Mouse (Mus musculus) liver, adult 2 months (tissue): ENCODE measurements around the gene Rin3. TPM values are rescaled to one million over a fixed set of nuclear protein-coding genes. Genes with fewer than 3 reads are reported as not detected.
A peak's percentile ranks its signal among the peaks of the same experiment; 100 is the strongest.

ENCODE experiments used
- DNase-seq: peaks from one replicate; pipeline ENCODE4 v3.0.0-alpha.2; 2011; ENCODE audit warnings: low read depth, low spot score; ENCODE audit errors: extremely low read depth
- H3K27ac ChIP-seq: fragments of 200-500 bp; replicated peaks from 2 replicates; pipeline ENCODE4 v1.5.1; 2012; ENCODE audit warnings: low read depth, mild to moderate bottlenecking, control low read depth, inconsistent platforms, low read length; ENCODE audit not compliant: insufficient read depth
- H3K27me3 ChIP-seq: fragments of 200-500 bp; 2 replicates; pipeline ENCODE4 v1.6.1; 2012; ENCODE audit warnings: mild to moderate bottlenecking, moderate library complexity, low read length, inconsistent platforms; ENCODE audit not compliant: control insufficient read depth, insufficient read depth
- H3K36me3 ChIP-seq: fragments of 200-500 bp; 2 replicates; pipeline ENCODE4 v1.6.1; 2012; ENCODE audit warnings: low read length, inconsistent platforms; ENCODE audit not compliant: control insufficient read depth, insufficient read depth
- H3K4me1 ChIP-seq: fragments of 200-500 bp; 2 replicates; pipeline ENCODE4 v1.6.1; 2011; ENCODE audit warnings: low read length; ENCODE audit not compliant: control insufficient read depth, insufficient read depth
- H3K4me3 ChIP-seq: fragments of 200-500 bp; 2 replicates; pipeline ENCODE4 v1.5.1; 2011; ENCODE audit warnings: low read depth, mild to moderate bottlenecking, control low read depth, low read length, moderate library complexity; ENCODE audit not compliant: insufficient read depth
- H3K79me2 ChIP-seq: fragments of 200-500 bp; 2 replicates; pipeline ENCODE4 v1.6.1; 2012; ENCODE audit warnings: inconsistent platforms, mild to moderate bottlenecking, low read length, moderate library complexity; ENCODE audit not compliant: control insufficient read depth, insufficient read depth
- H3K9ac ChIP-seq: fragments of 200-500 bp; 2 replicates; pipeline ENCODE4 v1.6.1; 2012; ENCODE audit warnings: low read depth, mild to moderate bottlenecking, control low read depth, inconsistent platforms, low read length
- CTCF ChIP-seq: fragments of 200-500 bp; IDR thresholded peaks from 2 replicates; pipeline ENCODE4 v1.5.1; 2011; ENCODE audit warnings: low read depth, low read length, control low read depth
- POLR2A ChIP-seq: fragments of 200-500 bp; IDR thresholded peaks from 2 replicates; pipeline ENCODE4 v1.6.1; 2011; ENCODE audit warnings: low read length, control low read depth; ENCODE audit not compliant: insufficient read depth; ENCODE audit errors: extremely low read depth
- WGBS: fragments of 180-500 bp; shearing (Covaris S2); methylation state at CpG from one replicate; pipeline ENCODE4 v1.1.7; 2018; 5-methylcytosine and 5-hydroxymethylcytosine counted together
- polyA plus RNA-seq: library from polyadenylated mRNA; depleted of rRNA; stranded (reverse); fragments of >200 nt; gene quantifications from 2 replicates; pipeline ENCODE4 v1.2.3, GENCODE M21; 2012
- total RNA-seq: library from RNA; depleted of rRNA; stranded (reverse); fragments of >200 nt; gene quantifications from 2 replicates; pipeline ENCODE4 v1.2.3, GENCODE M21; 2014

Gene Rin3
- total and polyA plus RNA-seq, 2 experiments, result 4.9 to 8.4 TPM

- Histone ChIP-seq H3K9ac (no peak overlapping the region), H3K4me3 (no peak overlapping the region), H3K27me3 (no peaks in the 10 kb centered on the region), H3K79me2 (no peaks in the 10 kb centered on the region), H3K27ac (no peak overlapping the region), H3K36me3 (peaks cover 6% of the 10 kb centered on the region), H3K4me1 (no peaks in the 10 kb centered on the region)
- DNase-seq, result peak; percentile 17
- WGBS, result 89% methylated on average over 7 of the region's 7 CpGs
- TF ChIP-seq CTCF (no peak), POLR2A (no peak)
These were observed 111.6 kb downstream of the Rin3 start for GRCm38 (mm10) chr12:102394496-102394895.

GRCm38 (mm10) chr12:102395537-102395936 lies 112.7 kb downstream of the Rin3 start:
- no peak overlapping the region for H3K27ac ChIP-seq
- DNase-seq, result no peak
- 79% methylated on average over 9 of the region's 9 CpGs for whole genome bisulfite sequencing
- H3K79me2 ChIP-seq, result no peaks in the 10 kb centered on the region
- H3K36me3 ChIP-seq, result peaks cover 8% of the 10 kb centered on the region
- TF ChIP-seq POLR2A, result no peak
- H3K9ac ChIP-seq, result no peak overlapping the region
- H3K27me3 ChIP-seq, result no peaks in the 10 kb centered on the region
- H3K4me3 ChIP-seq, result no peak overlapping the region
- no peaks in the 10 kb centered on the region for H3K4me1 ChIP-seq

GRCm38 (mm10) chr12:102395998-102396991 lies 113.4 kb downstream of the Rin3 start:
- DNase-seq, result no peak
- TF ChIP-seq POLR2A (no peak), CTCF (no peak)
- Histone ChIP-seq H3K4me3 (no peak overlapping the region), H3K79me2 (no peaks in the 10 kb centered on the region), H3K27me3 (no peaks in the 10 kb centered on the region), H3K36me3 (peaks cover 10% of the 10 kb centered on the region), H3K9ac (no peak overlapping the region), H3K4me1 (no peaks in the 10 kb centered on the region), H3K27ac (no peak overlapping the region)
- WGBS, result 76% methylated on average over 19 of the region's 19 CpGs

GRCm38 (mm10) chr12:102398588-102398987 lies 115.7 kb downstream of the Rin3 start:
- DNase-seq, result no peak
- no peaks in the 10 kb centered on the region for H3K4me1 ChIP-seq
- no peak overlapping the region for H3K9ac ChIP-seq
- no peak overlapping the region for H3K27ac ChIP-seq
- WGBS, result 89% methylated on average over 4 of the region's 4 CpGs
- H3K4me3 ChIP-seq, result no peak overlapping the region
- TF ChIP-seq CTCF (no peak), POLR2A (no peak)
- no peaks in the 10 kb centered on the region for H3K79me2 ChIP-seq
- peaks cover 20% of the 10 kb centered on the region for H3K36me3 ChIP-seq
- no peaks in the 10 kb centered on the region for H3K27me3 ChIP-seq

- TF ChIP-seq CTCF (no peak), POLR2A (no peak)
- Histone ChIP-seq H3K27me3 (no peaks in the 10 kb centered on the region), H3K4me3 (no peak overlapping the region), H3K27ac (no peak overlapping the region), H3K4me1 (peaks cover 4% of the 10 kb centered on the region; the same call in 1 of the 2 replicates), H3K9ac (no peak overlapping the region), H3K79me2 (no peaks in the 10 kb centered on the region), H3K36me3 (peaks cover 9% of the 10 kb centered on the region)
- 97% methylated on average over 13 of the region's 13 CpGs for WGBS
- no peak for DNase-seq
These were observed 130.3 kb downstream of the Rin3 start for GRCm38 (mm10) chr12:102413171-102413570.

- Histone ChIP-seq H3K9ac (no peak overlapping the region), H3K4me3 (no peak overlapping the region), H3K79me2 (no peaks in the 10 kb centered on the region), H3K36me3 (peaks cover 9% of the 10 kb centered on the region), H3K27ac (no peak overlapping the region), H3K4me1 (peaks cover 4% of the 10 kb centered on the region; the same call in 1 of the 2 replicates), H3K27me3 (no peaks in the 10 kb centered on the region)
- WGBS, result 91% methylated on average over 6 of the region's 6 CpGs
- TF ChIP-seq POLR2A, result no peak
- no peak for TF ChIP-seq CTCF
- no peak for DNase-seq
These were observed 131.8 kb downstream of the Rin3 start for GRCm38 (mm10) chr12:102414686-102415085.
